Mouse (Mus musculus) E14TG2a.4 (cell line): Measurements from ENCODE around the gene Sncb.

ENCODE experiments used
- CTCF ChIP-seq: conservative IDR thresholded peaks from 2 replicates; pipeline ENCODE4 v1.5.1; 2014; ENCODE audit warnings: low read length
- NANOG ChIP-seq: IDR thresholded peaks from 2 replicates; pipeline ENCODE4 v1.6.1; 2014; ENCODE audit warnings: borderline replicate concordance, low read length, mixed read lengths
- POU5F1 ChIP-seq: IDR thresholded peaks from 2 replicates; pipeline ENCODE4 v1.6.1; 2014; ENCODE audit warnings: low read length, borderline replicate concordance

DNA sequence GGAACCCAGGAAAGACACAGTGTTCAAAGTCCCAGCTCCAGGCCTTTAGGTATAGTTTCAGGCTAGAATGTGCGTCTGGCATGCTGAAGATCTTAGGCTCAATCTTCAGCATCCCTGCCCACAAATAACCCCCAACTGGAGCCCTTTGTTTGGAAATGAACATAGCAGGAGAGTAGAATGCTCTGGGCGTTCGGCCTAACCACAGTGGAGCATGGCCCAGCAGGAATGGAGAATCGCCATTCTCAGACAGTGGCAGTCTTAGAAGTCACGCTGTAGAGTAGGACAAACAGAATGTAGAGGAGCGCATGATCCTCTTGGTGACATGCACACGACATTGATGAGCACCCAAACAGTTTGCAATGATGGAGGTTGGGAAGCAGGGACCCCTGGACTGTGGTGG is 5.5 kb downstream of the Sncb start:
- TF ChIP-seq CTCF: no peak
- no peak for TF ChIP-seq POU5F1
- no peak for TF ChIP-seq NANOG
